Mouse (Mus musculus) embryonic fibroblast, embryonic 13.5 days (primary cell): ENCODE data around the gene Adat2.

Source experiments
- CTCF ChIP-seq: IDR thresholded peaks from 2 replicates; pipeline ENCODE4 v1.5.1; 2011; ENCODE audit warnings: mild to moderate bottlenecking, control low read depth, low read length, moderate library complexity, borderline replicate concordance; ENCODE audit not compliant: insufficient read depth
- POLR2A ChIP-seq: IDR thresholded peaks from 2 replicates; pipeline ENCODE4 v1.6.1; 2011; ENCODE audit warnings: low read depth, mild to moderate bottlenecking, control low read depth, low read length, moderate library complexity

- TF ChIP-seq CTCF (no peak), POLR2A (no peak)
These were observed 48.2 kb downstream of the Adat2 start for GRCm38 (mm10) chr10:13600926-13601325.
